Mouse (Mus musculus) Patski (cell line): ENCODE data around the gene 1700001F09Rik. TPM values are rescaled to one million over a fixed set of nuclear protein-coding genes. Genes with fewer than 3 reads are reported as not detected.
"Not testable (repeated sequence)": the region's sequence is repeated elsewhere in the genome, so short reads cannot be mapped to it uniquely, and the experiment has no call there.

Source experiments
- ATAC-seq: fragments of 100-300 bp; one replicate; pipeline ENCODE4 v1.8.0; 2021
- CTCF ChIA-PET: fragments of 350-600 bp; sonication (Branson Sonifier 250); formaldehyde crosslinking; loops from one replicate; lab custom pipeline; 2022; ENCODE audit warnings: inconsistent platforms; lab: Charles Lee
- POLR2A ChIA-PET: fragments of 350-600 bp; sonication (Branson Sonifier 250); formaldehyde crosslinking; loops from one replicate; lab custom pipeline; 2022; ENCODE audit warnings: antibody characterized with exemption, inconsistent platforms; lab: Charles Lee
- DNase-seq: peaks from one replicate; pipeline ENCODE4 v3.0.0-alpha.2; 2011; ENCODE audit warnings: low read depth, low spot score
- H3K27me3 ChIP-seq: fragments of 371-371 bp; one replicate; pipeline ENCODE4 v1.5.1; 2021
- in situ Hi-C: fragments of 300-500 bp; cut with MboI; formaldehyde crosslinking; loops from 3 replicates; pipeline ENCODE4 v1.11.1; 2018; ENCODE audit warnings: low pct_unique_long_range_greater_than_20kb, mixed read lengths
- polyA plus RNA-seq: library from polyadenylated mRNA; unstranded; gene quantifications from one replicate; pipeline ENCODE4 v1.2.3, GENCODE M21; 2021

The 1700001F09Rik gene
- 0.39 TPM for polyA plus RNA-seq

DNA sequence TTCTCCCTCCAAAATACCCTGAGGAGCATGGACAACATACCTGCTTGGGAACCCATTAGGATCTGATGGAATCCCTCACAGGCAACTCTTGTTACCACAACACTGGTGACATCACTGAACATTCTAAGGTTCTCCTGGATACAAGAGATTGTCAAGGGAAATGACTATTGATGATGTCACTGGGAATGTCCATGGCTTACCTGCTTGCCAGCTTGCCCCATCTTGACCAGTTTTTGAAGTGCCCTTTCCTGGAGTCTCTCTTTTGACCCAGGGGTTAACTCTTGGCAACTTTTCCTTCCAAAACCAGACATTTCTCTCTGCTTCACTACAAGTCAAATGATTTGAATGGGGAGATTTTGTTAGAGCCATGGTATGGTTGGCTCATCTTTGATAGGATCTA is at the start of gene 1700001F09Rik:
Gene 1700001F09Rik (minus strand): TSS at position 101 of the 400 bp plus-strand sequence.
- ATAC-seq, DNase-seq, POLR2A ChIA-PET, in situ Hi-C loops, H3K27me3 ChIP-seq, CTCF ChIA-PET: not testable (repeated sequence)

DNA sequence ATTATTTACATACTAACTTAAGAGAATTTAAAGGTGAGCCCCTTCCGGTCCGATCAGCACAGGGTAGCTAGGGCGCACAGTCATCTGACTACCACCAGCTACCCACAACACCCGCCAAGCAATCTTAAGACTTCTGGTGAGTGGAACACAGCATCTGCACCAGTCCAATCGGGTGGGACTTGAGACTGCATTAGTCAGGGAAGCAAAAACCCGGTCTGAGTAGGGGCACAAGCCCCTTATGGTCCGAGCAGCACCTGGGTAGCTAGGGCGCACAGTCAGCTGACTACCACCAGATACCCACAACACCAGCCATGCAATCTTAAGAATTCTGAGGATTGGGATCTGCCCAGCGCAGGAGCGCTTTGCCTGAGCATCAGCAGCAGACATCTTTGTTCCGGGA is 14.1 kb upstream of the 1700001F09Rik start:
- POLR2A ChIA-PET, result not testable (repeated sequence)

DNA sequence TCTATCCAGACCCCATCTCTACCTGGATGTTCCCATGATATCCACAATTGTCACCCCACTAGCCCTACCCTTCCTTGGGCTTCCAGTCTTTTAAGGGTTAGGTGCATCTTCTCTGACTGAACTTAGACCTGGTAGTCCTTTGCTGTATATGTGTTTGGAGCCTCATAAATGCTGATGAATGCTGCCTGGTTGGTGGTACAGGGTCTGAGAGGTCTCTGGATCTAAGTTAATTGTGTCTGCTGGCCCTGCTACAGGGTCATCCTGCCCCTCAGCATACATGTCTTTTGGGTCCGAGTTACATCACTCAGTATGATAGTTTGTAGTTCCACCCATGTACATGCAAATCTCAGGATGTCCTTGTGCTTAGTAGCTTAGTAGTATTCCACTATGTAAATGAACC is 11.6 kb upstream of the 1700001F09Rik start:
- in situ Hi-C loops, POLR2A ChIA-PET, CTCF ChIA-PET, DNase-seq, ATAC-seq, H3K27me3 ChIP-seq: not testable (repeated sequence)

More for the DNA sequence above, 14.1 kb upstream of the 1700001F09Rik start:
- in situ Hi-C loops, ATAC-seq, DNase-seq, CTCF ChIA-PET, H3K27me3 ChIP-seq: not testable (repeated sequence)

DNA sequence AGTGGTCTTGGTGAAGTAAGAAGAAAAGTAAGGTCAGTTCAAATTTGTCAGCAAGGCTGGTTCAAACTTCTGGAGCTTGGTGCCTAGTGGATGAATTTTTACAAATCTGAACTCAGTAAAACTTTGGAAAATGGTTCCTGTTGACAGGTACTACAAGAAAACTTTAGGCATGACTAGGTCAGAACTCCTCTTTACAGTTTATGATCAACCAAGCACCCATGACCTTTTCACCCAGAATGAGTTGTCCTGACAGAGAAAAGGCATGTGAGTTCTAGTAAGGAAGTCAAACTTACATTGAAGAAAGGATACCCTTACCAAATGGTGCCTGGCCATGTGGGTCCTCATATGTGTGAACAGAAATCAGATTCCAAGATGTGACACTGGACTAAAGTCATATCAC is 9.9 kb upstream of the 1700001F09Rik start:
- H3K27me3 ChIP-seq, CTCF ChIA-PET, in situ Hi-C loops, ATAC-seq, POLR2A ChIA-PET, DNase-seq: not testable (repeated sequence)

DNA sequence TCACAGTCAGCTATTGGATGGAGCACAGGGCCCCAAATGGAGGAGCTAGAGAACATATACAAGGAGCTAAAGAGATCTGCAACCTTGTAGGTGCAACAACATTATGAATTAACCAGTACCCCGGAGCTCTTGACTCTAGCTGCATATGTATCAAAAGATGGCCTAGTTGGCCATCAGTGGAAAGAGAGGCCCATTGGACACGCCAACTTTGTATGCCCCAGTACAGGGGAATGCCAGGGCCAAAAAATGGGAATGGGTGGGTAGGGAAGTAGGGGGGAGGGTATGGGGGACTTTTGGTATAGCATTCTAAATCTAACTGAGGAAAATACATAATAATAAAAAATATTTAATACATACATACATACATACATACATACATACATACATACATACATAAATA is 5.3 kb upstream of the 1700001F09Rik start:
- H3K27me3 ChIP-seq, in situ Hi-C loops, ATAC-seq, POLR2A ChIA-PET, CTCF ChIA-PET, DNase-seq: not testable (repeated sequence)

DNA sequence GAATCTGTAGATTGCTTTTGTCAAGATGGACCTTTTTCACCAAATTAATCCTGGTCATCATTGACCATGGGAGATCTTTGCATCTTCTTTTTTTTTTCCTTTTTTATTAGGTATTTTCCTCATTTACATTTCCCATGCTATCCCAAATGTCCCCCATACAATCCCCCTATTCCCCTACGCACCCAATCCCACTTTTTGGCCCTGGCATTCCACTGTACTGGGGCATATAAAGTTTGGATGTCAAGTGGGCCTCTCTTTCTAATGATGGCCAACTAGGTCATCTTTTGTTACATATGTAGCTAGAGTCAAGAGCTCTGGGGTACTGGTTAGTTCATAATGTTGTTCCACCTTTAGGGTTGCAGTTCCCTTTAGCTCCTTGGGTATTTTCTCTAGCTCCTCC is 10.0 kb downstream of the 1700001F09Rik start:
- POLR2A ChIA-PET, CTCF ChIA-PET: not testable (repeated sequence)

DNA sequence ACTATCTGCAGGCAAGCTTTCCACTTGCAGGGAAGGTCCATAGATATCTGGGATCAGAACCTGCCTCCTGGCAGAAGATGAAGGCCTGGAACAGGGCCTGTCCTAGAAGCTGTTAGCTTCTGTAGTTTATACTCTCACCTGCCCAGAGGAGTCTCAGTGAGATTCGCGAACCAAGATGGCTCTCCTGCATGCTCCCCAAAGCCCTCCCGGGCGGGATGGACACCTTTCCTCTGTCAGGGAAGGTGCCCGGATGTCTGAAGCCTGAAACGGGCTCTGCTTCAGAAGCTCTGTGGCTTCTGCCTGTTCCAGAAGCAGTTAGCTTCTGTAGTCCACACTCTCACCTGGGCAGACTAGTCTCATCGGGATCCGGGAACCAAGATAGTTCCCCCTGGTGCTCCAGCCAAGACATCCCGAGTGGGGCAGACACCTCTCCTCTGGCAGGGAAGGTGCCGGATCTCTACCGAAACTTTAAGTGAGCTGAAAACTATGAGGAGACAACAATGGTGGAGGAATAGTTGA is 16.2 kb downstream of the 1700001F09Rik start:
- POLR2A ChIA-PET, ATAC-seq, in situ Hi-C loops, H3K27me3 ChIP-seq, CTCF ChIA-PET, DNase-seq: not testable (repeated sequence)

More for the DNA sequence above, 10.0 kb downstream of the 1700001F09Rik start:
- DNase-seq, in situ Hi-C loops, ATAC-seq, H3K27me3 ChIP-seq: not testable (repeated sequence)

DNA sequence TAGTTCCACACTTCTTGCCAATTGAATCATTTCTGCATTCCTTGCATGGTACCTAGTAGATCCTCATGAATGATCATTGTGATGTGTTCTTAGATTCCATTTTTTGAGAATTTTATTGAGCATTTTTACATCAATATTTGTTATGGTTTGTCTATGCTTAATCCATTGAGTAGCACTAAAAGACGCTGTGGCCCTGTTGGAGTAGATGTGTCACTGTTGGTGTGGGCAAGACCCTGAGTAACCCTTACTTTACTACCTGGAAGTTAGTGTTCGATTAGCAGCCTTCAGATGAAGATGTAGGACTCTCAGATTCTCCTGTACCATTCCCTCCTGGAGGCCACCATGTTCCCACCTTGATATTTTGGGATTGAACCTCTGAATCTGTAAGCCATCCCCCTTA is 19.0 kb downstream of the 1700001F09Rik start:
- in situ Hi-C loops, H3K27me3 ChIP-seq, ATAC-seq, POLR2A ChIA-PET, CTCF ChIA-PET, DNase-seq: not testable (repeated sequence)

DNA sequence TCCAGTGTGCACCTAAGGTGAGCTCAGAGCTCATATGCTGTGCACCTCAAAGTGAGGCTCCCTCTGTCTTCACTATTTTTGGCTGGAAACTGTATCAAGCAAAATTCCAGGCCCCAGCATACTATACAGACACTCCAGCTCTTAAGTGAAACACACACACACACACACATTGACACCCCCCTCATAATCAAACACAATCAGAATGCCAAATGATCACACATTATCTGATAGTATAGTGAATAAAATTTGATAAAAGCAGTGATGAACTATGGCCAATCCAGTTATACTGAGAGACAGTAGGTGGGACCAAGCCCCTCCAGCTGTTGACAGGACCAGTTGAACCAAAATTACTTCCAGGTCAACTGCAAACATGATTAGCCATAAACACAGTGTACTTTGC is 28.1 kb downstream of the 1700001F09Rik start:
- in situ Hi-C loops, DNase-seq, CTCF ChIA-PET, H3K27me3 ChIP-seq, POLR2A ChIA-PET, ATAC-seq: not testable (repeated sequence)

DNA sequence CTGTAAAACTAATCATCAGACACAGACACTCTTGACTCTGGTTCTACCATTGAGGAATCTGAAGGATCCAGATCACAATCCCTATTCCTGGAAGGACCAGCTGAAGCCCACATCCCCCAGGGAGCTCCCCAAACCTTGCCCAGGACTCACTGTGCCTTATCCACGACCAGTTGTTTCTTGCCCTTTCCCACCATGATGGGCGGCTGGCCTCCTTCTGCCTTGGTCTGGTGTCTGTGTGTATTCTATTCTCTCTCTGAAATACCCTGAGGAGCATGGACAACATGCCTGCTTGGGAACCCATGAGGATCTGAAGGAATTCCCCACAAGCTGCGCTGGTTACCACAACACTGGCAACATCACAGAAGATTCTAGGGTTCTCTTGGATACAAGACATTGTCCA is 54.1 kb downstream of the 1700001F09Rik start, which contains the start of gene Gm8127:
Gene Gm8127 (minus strand): TSS at position 330 of the 400 bp plus-strand sequence.
- POLR2A ChIA-PET, DNase-seq, in situ Hi-C loops, CTCF ChIA-PET, ATAC-seq, H3K27me3 ChIP-seq: not testable (repeated sequence)

Other genes starting within 250 kb of the 1700001F09Rik start
- not detected for gene Gm8104, start 247.2 kb downstream of the 1700001F09Rik start, polyA plus RNA-seq
- not detected for gene Gm7233, start 167.9 kb downstream of the 1700001F09Rik start, polyA plus RNA-seq
- not detected for gene Gm8122, start 112.5 kb downstream of the 1700001F09Rik start, polyA plus RNA-seq
- 1.9 TPM for gene Gm8126, start 89.2 kb downstream of the 1700001F09Rik start, polyA plus RNA-seq
- 1.6 TPM for gene Gm9732, start 72.8 kb downstream of the 1700001F09Rik start, polyA plus RNA-seq
- gene Gm8127, start 54.0 kb downstream of the 1700001F09Rik start, polyA plus RNA-seq, result not detected
- gene Gm8138, start 68.5 kb upstream of the 1700001F09Rik start, polyA plus RNA-seq, result 0.08 TPM
- 0.85 TPM for gene Gm5799, start 195.8 kb upstream of the 1700001F09Rik start, polyA plus RNA-seq
- gene Gm17654, start 231.3 kb upstream of the 1700001F09Rik start, polyA plus RNA-seq, result not detected